Comparison of ENCODE assay signal across 16 mouse cellular contexts in the genomic region with DNA sequence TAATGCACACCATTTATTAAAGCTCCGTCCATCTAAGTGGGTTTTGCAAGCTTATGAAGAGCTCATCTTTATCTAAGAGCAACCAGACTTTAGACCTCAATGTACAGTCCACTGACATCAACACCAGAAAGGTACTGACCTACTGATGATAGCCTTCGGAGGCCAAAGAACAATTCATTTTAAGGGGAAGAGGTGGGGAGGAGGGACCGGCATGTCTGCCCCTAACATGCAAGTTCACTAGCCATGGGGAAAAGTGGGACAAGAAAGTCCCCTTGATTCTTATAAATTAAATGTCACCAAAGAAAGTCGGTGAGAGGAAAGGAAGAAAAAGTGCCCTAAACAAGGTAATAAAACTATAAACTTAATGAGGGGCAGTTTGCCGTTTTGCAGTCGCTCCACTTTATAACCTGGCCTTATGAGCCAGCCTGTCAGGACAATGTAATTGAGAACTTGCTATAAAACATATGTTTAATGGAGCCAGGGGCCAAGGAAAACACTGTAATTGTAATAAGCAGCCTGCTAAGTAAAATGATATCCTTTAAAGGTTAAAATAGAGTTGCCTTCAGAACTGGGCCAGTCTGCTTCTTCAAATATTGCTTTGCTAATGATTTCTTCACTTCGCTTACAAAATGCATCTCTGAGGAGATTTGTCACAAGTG.
"Had no signal": no experiment of that assay in that cellular context is flagged by ENCODE, and none has a peak within 500 bp of the region (broad histone marks: within the 10 kb centered on the region; RNA-seq: fewer than 3 reads in every experiment).

No protein-coding gene starts in this region.

- H3K4me1 ChIP-seq: liver, embryonic 13.5 days had no signal

- H3K36me3 ChIP-seq: liver, embryonic 13.5 days; midbrain, embryonic 10.5 days; neural tube, embryonic 15.5 days had no signal

- H3K9me3 ChIP-seq: liver, embryonic 13.5 days; midbrain, embryonic 10.5 days; neural tube, embryonic 15.5 days had no signal

- H3K27me3 ChIP-seq: liver, embryonic 13.5 days; neural tube, embryonic 15.5 days had no signal

- H3K4me3 ChIP-seq: liver, embryonic 13.5 days; midbrain, embryonic 10.5 days; myocyte; neural tube, embryonic 15.5 days had no signal

- DNase-seq: kidney, adult 18-20 months; kidney, postnatal 36 days; layer of hippocampus, adult 9-11 months; layer of hippocampus, postnatal 36 days; liver; liver, embryonic 13.5 days; liver, postnatal 0 days; lung, postnatal 36 days; right cerebral cortex, adult 18-20 months; right cerebral cortex, postnatal 25 days; thymus, postnatal 4 days had no signal

- H3K4me2 ChIP-seq: liver, embryonic 13.5 days had no signal

- H3K9ac ChIP-seq: liver, embryonic 13.5 days; liver, postnatal 0 days; neural tube, embryonic 15.5 days had no signal

- H3K27ac ChIP-seq: hindbrain, postnatal 0 days; liver, embryonic 13.5 days; midbrain, embryonic 10.5 days; neural tube, embryonic 15.5 days; stomach, postnatal 0 days had no signal

- ATAC-seq: liver, postnatal 0 days had no signal
